Mouse (Mus musculus) duodenum, adult 2 months (tissue): ENCODE data around the gene Ppdpf. TPM values are rescaled to one million over a fixed set of nuclear protein-coding genes. Genes with fewer than 3 reads are reported as not detected.

ENCODE experiments used
- polyA plus RNA-seq: library from polyadenylated mRNA; depleted of rRNA; stranded (reverse); fragments of >200 nt; gene quantifications from 2 replicates; pipeline ENCODE4 v1.2.3, GENCODE M21; 2012; ENCODE audit warnings: low replicate concordance; rRNA removed

Ppdpf gene
- 266 and 328 TPM in 2 replicates for polyA plus RNA-seq

GRCm38 (mm10) chr2:181187121-181188000, at the start of gene Ppdpf:
TSS of gene Ppdpf (plus strand) at chr2:181187247.

GRCm38 (mm10) chr2:181156248-181157121, 30.6 kb upstream of the Ppdpf start, which contains the start of gene Eef1a2:
TSS of gene Eef1a2 (minus strand) at chr2:181157014.

GRCm38 (mm10) chr2:181202422-181202821, 15.4 kb downstream of the Ppdpf start, which contains the start of gene Ptk6:
TSS of gene Ptk6 (minus strand) at chr2:181202789.

GRCm38 (mm10) chr2:181213021-181213445, 26.0 kb downstream of the Ppdpf start, which contains the start of gene Srms:
TSS of gene Srms (minus strand) at chr2:181213185.

GRCm38 (mm10) chr2:181219538-181220216, 32.6 kb downstream of the Ppdpf start, which contains the start of gene Fndc11:
TSS of gene Fndc11 (plus strand) at chr2:181220013.

Other genes with a start within 250 kb of the Ppdpf start
- gene Nkain4, start 232.5 kb upstream of the Ppdpf start, polyA plus RNA-seq, result 3.3 and 3.5 TPM in 2 replicates
- gene Arfgap1, start 220.0 kb upstream of the Ppdpf start, polyA plus RNA-seq, result 46.8 and 52.4 TPM in 2 replicates
- 2.1 and 3.8 TPM in 2 replicates for gene Col20a1, start 200.7 kb upstream of the Ppdpf start, polyA plus RNA-seq
- 0.02 and 0.11 TPM in 2 replicates for gene Chrna4, start 143.7 kb upstream of the Ppdpf start, polyA plus RNA-seq
- gene Kcnq2, start 51.9 kb upstream of the Ppdpf start, polyA plus RNA-seq, result 0.38 and 0.50 TPM in 2 replicates
- gene Eef1a2, start 30.2 kb upstream of the Ppdpf start, polyA plus RNA-seq, result 2.7 and 3.7 TPM in 2 replicates
- 1.1 and 6.9 TPM in 2 replicates for gene Ptk6, start 15.5 kb downstream of the Ppdpf start, polyA plus RNA-seq
- gene Srms, start 25.9 kb downstream of the Ppdpf start, polyA plus RNA-seq, result 0.57 and 0.96 TPM in 2 replicates
- 0.30 and 0.58 TPM in 2 replicates for gene Fndc11, start 32.8 kb downstream of the Ppdpf start, polyA plus RNA-seq
- 30.3 and 39.9 TPM in 2 replicates for gene Helz2, start 54.8 kb downstream of the Ppdpf start, polyA plus RNA-seq
- gene Gmeb2, start 100.8 kb downstream of the Ppdpf start, polyA plus RNA-seq, result 16.9 and 31.9 TPM in 2 replicates
- 2.8 and 2.9 TPM in 2 replicates for gene Stmn3, start 127.3 kb downstream of the Ppdpf start, polyA plus RNA-seq
- 14.4 and 16.6 TPM in 2 replicates for gene Rtel1, start 132.5 kb downstream of the Ppdpf start, polyA plus RNA-seq
- 12.9 and 14.2 TPM in 2 replicates for gene Zgpat, start 177.7 kb downstream of the Ppdpf start, polyA plus RNA-seq
- gene Arfrp1, start 178.2 kb downstream of the Ppdpf start, polyA plus RNA-seq, result 14.4 and 16.3 TPM in 2 replicates
- gene Lime1, start 192.8 kb downstream of the Ppdpf start, polyA plus RNA-seq, result 79.8 and 83.0 TPM in 2 replicates